16 mouse cellular contexts compared by ENCODE assay signal in genomic region chr7:101964551-101964950, GRCm38 (mm10). TPM values are rescaled to one million over a fixed set of nuclear protein-coding genes. Genes with fewer than 3 reads are reported as not detected.
DNase-seq lines count a peak whose midpoint lies in the region; ATAC-seq and TF ChIP-seq lines count a peak whose summit lies in the region.
"Had no signal": no experiment of that assay in that cellular context is flagged by ENCODE, and none has a peak within 500 bp of the region (broad histone marks: within the 10 kb centered on the region; RNA-seq: fewer than 3 reads in every experiment).

No protein-coding gene starts in this region.

- peak; percentile 91 for DNase-seq in liver, adult 2 months (ENCODE audit: extremely low read depth, low read depth, low spot score)
- no peak for DNase-seq in liver
- peak; percentile 53 for DNase-seq in kidney, postnatal 10 days
- peak; percentile 83 for DNase-seq in yolk sac, embryonic 10.5 days (ENCODE audit: low spot score)
- DNase-seq in left cerebral cortex, postnatal 25 days (ENCODE audit: low spot score in 2 of 2): no peak
- no peak for DNase-seq in right cerebral cortex, postnatal 10 days (ENCODE audit: low spot score in 2 of 2)
- DNase-seq: cerebellum, adult 8-10 months; left cerebral cortex, postnatal 4 days; lung, postnatal 36 days; thymus, postnatal 25 days had no signal

- H3K27ac ChIP-seq in liver, adult 2 months (replicated peaks; ENCODE audit: insufficient read depth, low read depth, low read length): peak overlapping the region; percentile 95
- peak overlapping the region; percentile 86 for H3K27ac ChIP-seq in brown adipose tissue, adult 24 weeks (replicated peaks; ENCODE audit: low read depth, low read length)
- H3K27ac ChIP-seq: embryonic facial prominence, embryonic 15.5 days had no signal

- intact Hi-C loops in left cerebral cortex, postnatal 25 days (cut with DNase I): no loop called here

- H3K4me3 ChIP-seq in liver, adult 2 months (ENCODE audit: insufficient read depth, low read depth, low read length): peak overlapping the region; percentile 5; the same call in 1 of the 2 replicates
- no peak overlapping the region for H3K4me3 ChIP-seq in brown adipose tissue, adult 24 weeks (ENCODE audit: insufficient read depth, low read depth, low read length)
- H3K4me3 ChIP-seq: embryonic facial prominence, embryonic 15.5 days had no signal

- WGBS in liver, adult 2 months: 41% methylated on average over 4 of the region's 4 CpGs

- H3K27me3 ChIP-seq in liver, adult 2 months (ENCODE audit: control insufficient read depth, insufficient read depth, low read length): no peaks in the 10 kb centered on the region
- H3K27me3 ChIP-seq: CH12.LX; embryonic facial prominence, embryonic 15.5 days had no signal

- peaks cover 14% of the 10 kb centered on the region for H3K4me1 ChIP-seq in liver, adult 2 months (ENCODE audit: control insufficient read depth, insufficient read depth, low read length)
- peaks cover 2% of the 10 kb centered on the region for H3K4me1 ChIP-seq in brown adipose tissue, adult 24 weeks (ENCODE audit: control insufficient read depth, insufficient read depth, insufficient read length, low read length)

- TF ChIP-seq POLR2A in liver, adult 2 months (IDR thresholded peaks at IDR 0.05; ENCODE audit: extremely low read depth, insufficient read depth, low read length): no peak

- no peak for ATAC-seq in CD4-positive, CD25-positive, alpha-beta regulatory T cell, adult 4 months
- ATAC-seq: hindbrain, embryonic 16.5 days had no signal

- H3K79me2 ChIP-seq in liver, adult 2 months (ENCODE audit: control insufficient read depth, insufficient read depth, low read length): peaks cover 9% of the 10 kb centered on the region; the same call in 1 of the 2 replicates

- TF ChIP-seq CTCF in liver, adult 2 months (IDR thresholded peaks at IDR 0.05; ENCODE audit: low read depth, low read length): no peak

- no peak overlapping the region for H3K9ac ChIP-seq in liver, adult 2 months (ENCODE audit: low read depth, low read length)
- H3K9ac ChIP-seq: embryonic facial prominence, embryonic 15.5 days had no signal

- no peaks in the 10 kb centered on the region for H3K36me3 ChIP-seq in liver, adult 2 months (ENCODE audit: control insufficient read depth, insufficient read depth, low read length)
- H3K36me3 ChIP-seq: embryonic facial prominence, embryonic 15.5 days had no signal

RNA-seq across cellular contexts. Expression of gene Numa1, which starts 30.6 kb away (rescaled TPM):
- 31.8 and 34.8 TPM in 2 replicates for total RNA-seq in liver, adult 2 months (2014; rRNA removed)
- 22.2 and 26.7 TPM in 2 replicates for polyA plus RNA-seq in liver, adult 2 months (2012; rRNA removed)
- 55.8 and 74.0 TPM in 2 replicates for polyA plus RNA-seq in brown adipose tissue, adult 24 weeks (2012; ENCODE audit: insufficient read depth, insufficient read length, missing spikeins)
- 10 to 100 TPM; 66.0 to 83.2 TPM for polyA plus RNA-seq in CD4-positive, CD25-positive, alpha-beta regulatory T cell, adult 4 months (2017; shearing (Covaris generic))
- 10 to 100 TPM; 77.1 to 83.2 TPM for total RNA-seq in left cerebral cortex, postnatal 25 days (2021)

RNA-seq across cellular contexts. Expression of gene Lrrc51, which starts 30.9 kb away (rescaled TPM):
- total RNA-seq in liver, adult 2 months (2014; rRNA removed): 3.1 and 3.3 TPM in 2 replicates
- polyA plus RNA-seq in liver, adult 2 months (2012; rRNA removed): 5.2 and 5.3 TPM in 2 replicates
- polyA plus RNA-seq in brown adipose tissue, adult 24 weeks (2012; ENCODE audit: insufficient read depth, insufficient read length, missing spikeins): 9.6 and 25.0 TPM in 2 replicates
- polyA plus RNA-seq in CD4-positive, CD25-positive, alpha-beta regulatory T cell, adult 4 months (2017; shearing (Covaris generic)): 1 to 10 TPM; 4.8 to 6.1 TPM
- total RNA-seq in left cerebral cortex, postnatal 25 days (2021): 1 to 10 TPM; 5.6 to 6.9 TPM

RNA-seq across cellular contexts. Expression of gene Il18bp, which starts 53.9 kb away (rescaled TPM):
- total RNA-seq in liver, adult 2 months (2014; rRNA removed): 15.7 TPM in 2 replicates
- 14.2 and 26.4 TPM in 2 replicates for polyA plus RNA-seq in liver, adult 2 months (2012; rRNA removed)
- polyA plus RNA-seq in brown adipose tissue, adult 24 weeks (2012; ENCODE audit: insufficient read depth, insufficient read length, missing spikeins): 9.8 and 12.0 TPM in 2 replicates
- 1 to 10 TPM; 4.5 to 5.7 TPM for polyA plus RNA-seq in CD4-positive, CD25-positive, alpha-beta regulatory T cell, adult 4 months (2017; shearing (Covaris generic))
- 1 to 10 TPM; 5.8 to 7.9 TPM for total RNA-seq in left cerebral cortex, postnatal 25 days (2021)

RNA-seq across cellular contexts. Expression of gene Tomt, which starts 58.4 kb away (rescaled TPM):
- total RNA-seq in liver, adult 2 months (2014; rRNA removed): 0.07 TPM in 1 of 2 replicates, not detected in the other
- 0.19 and 0.22 TPM in 2 replicates for polyA plus RNA-seq in liver, adult 2 months (2012; rRNA removed)
- polyA plus RNA-seq in brown adipose tissue, adult 24 weeks (2012; ENCODE audit: insufficient read depth, insufficient read length, missing spikeins): not detected in 2 replicates
- not detected for polyA plus RNA-seq in CD4-positive, CD25-positive, alpha-beta regulatory T cell, adult 4 months (2017; shearing (Covaris generic))
- total RNA-seq in left cerebral cortex, postnatal 25 days (2021): under 1 TPM; 0.11 to 0.14 TPM
- total RNA-seq: gastrocnemius, adult 18-20 months; left cerebral cortex, postnatal 4 days had no signal

RNA-seq across cellular contexts. Expression of gene Lamtor1, which starts 58.8 kb away (rescaled TPM):
- 64.1 and 75.7 TPM in 2 replicates for total RNA-seq in liver, adult 2 months (2014; rRNA removed)
- 159 and 171 TPM in 2 replicates for polyA plus RNA-seq in liver, adult 2 months (2012; rRNA removed)
- 169 and 170 TPM in 2 replicates for polyA plus RNA-seq in brown adipose tissue, adult 24 weeks (2012; ENCODE audit: insufficient read depth, insufficient read length, missing spikeins)
- 100 to 1,000 TPM; 104 to 141 TPM for polyA plus RNA-seq in CD4-positive, CD25-positive, alpha-beta regulatory T cell, adult 4 months (2017; shearing (Covaris generic))
- 10 to 100 TPM; 97.2 to 99.6 TPM for total RNA-seq in left cerebral cortex, postnatal 25 days (2021)

Comparison
In these comparisons a context has a peak if more than half of its experiments do, and no peak if none do; other contexts are left out.
1. DNase-seq: peak in liver, adult 2 months (single experiment), kidney, postnatal 10 days (single experiment) and yolk sac, embryonic 10.5 days (single experiment); none in liver (single experiment), left cerebral cortex, postnatal 25 days (0 of 2) and right cerebral cortex, postnatal 10 days (0 of 2).